Mouse (Mus musculus): ENCODE data around the gene Gm49387. TPM values are rescaled to one million over a fixed set of nuclear protein-coding genes. Genes with fewer than 3 reads are reported as not detected.

Gene Gm49387
- polyA plus RNA-seq, 1 experiment: not detected

GRCm38 (mm10) chr14:31664903-31665565, 24.4 kb upstream of the Gm49387 start:
- no peaks in the 10 kb centered on the region for H3K27me3 ChIP-seq (ENCODE audit: control insufficient read depth, insufficient read depth, insufficient read length)
- H3K4me3 ChIP-seq: no peak overlapping the region
- peak overlapping the region; percentile 86 for H3K4me2 ChIP-seq (ENCODE audit: low read depth)
- no peaks in the 10 kb centered on the region for H3K79me2 ChIP-seq (ENCODE audit: control insufficient read depth, insufficient read depth)
- TF ChIP-seq MYOD1 (IDR thresholded peaks at IDR 0.05; ENCODE audit: control insufficient read depth in 1 of 3, insufficient read length in 2 of 3, low read depth in 2 of 3): peak in 2 of 3 experiments; percentile 37 to 52
- no peak for TF ChIP-seq MYOG (IDR thresholded peaks at IDR 0.05; ENCODE audit: control insufficient read depth in 1 of 3, insufficient read depth in 1 of 3, insufficient read length in 2 of 3, low read depth in 2 of 3)
- no peak overlapping the region for H3ac ChIP-seq (ENCODE audit: control insufficient read depth, insufficient read length)
- no peaks in the 10 kb centered on the region for H3K36me3 ChIP-seq (ENCODE audit: control insufficient read depth, insufficient read depth)

GRCm38 (mm10) chr14:31664100-31664902, 23.6 kb upstream of the Gm49387 start:
- Histone ChIP-seq H3K79me2 (ENCODE audit: control insufficient read depth, insufficient read depth) (no peaks in the 10 kb centered on the region), H3K4me2 (ENCODE audit: low read depth) (peak overlapping the region; percentile 86), H3ac (ENCODE audit: control insufficient read depth, insufficient read length) (no peak overlapping the region), H3K27me3 (ENCODE audit: control insufficient read depth, insufficient read depth, insufficient read length) (no peaks in the 10 kb centered on the region), H3K36me3 (ENCODE audit: control insufficient read depth, insufficient read depth) (no peaks in the 10 kb centered on the region), H3K4me3 (no peak overlapping the region)
- no peak for TF ChIP-seq MAX (IDR thresholded peaks at IDR 0.05; ENCODE audit: low read depth)
- no peak for TF ChIP-seq TCF3 (IDR thresholded peaks at IDR 0.05; ENCODE audit: insufficient read length, low read depth)
- no peak for TF ChIP-seq MYOD1 (IDR thresholded peaks at IDR 0.05; ENCODE audit: control insufficient read depth in 1 of 3, insufficient read length in 2 of 3, low read depth in 2 of 3)
- TF ChIP-seq POLR2AphosphoS2 (IDR thresholded peaks at IDR 0.05; ENCODE audit: insufficient read length, low read depth): no peak
- no peak for TF ChIP-seq TCF12 (IDR thresholded peaks at IDR 0.05; ENCODE audit: insufficient read depth, poor library complexity, severe bottlenecking)
- TF ChIP-seq E2F4 (IDR thresholded peaks at IDR 0.05; ENCODE audit: insufficient read depth): no peak
- no peak for TF ChIP-seq USF1 (IDR thresholded peaks at IDR 0.05; ENCODE audit: low read depth)
- TF ChIP-seq SRF (IDR thresholded peaks at IDR 0.05; ENCODE audit: control insufficient read depth, insufficient read length, low read depth): no peak
- no peak for TF ChIP-seq POLR2A (IDR thresholded peaks at IDR 0.05; ENCODE audit: insufficient read length, low read depth)
- TF ChIP-seq MYOG (IDR thresholded peaks at IDR 0.05; ENCODE audit: control insufficient read depth in 1 of 3, insufficient read depth in 1 of 3, insufficient read length in 2 of 3, low read depth in 2 of 3): no peak
- TF ChIP-seq REST (IDR thresholded peaks at IDR 0.05; ENCODE audit: insufficient read depth, insufficient read length): no peak
- no peak for TF ChIP-seq CEBPB (IDR thresholded peaks at IDR 0.05; ENCODE audit: insufficient read depth, poor library complexity, severe bottlenecking)

- H3K4me2 ChIP-seq (ENCODE audit: low read depth): peak overlapping the region; percentile 86
- H3K36me3 ChIP-seq (ENCODE audit: control insufficient read depth, insufficient read depth): no peaks in the 10 kb centered on the region
- H3K27me3 ChIP-seq (ENCODE audit: control insufficient read depth, insufficient read depth, insufficient read length): no peaks in the 10 kb centered on the region
- no peaks in the 10 kb centered on the region for H3K79me2 ChIP-seq (ENCODE audit: control insufficient read depth, insufficient read depth)
- TF ChIP-seq MYOG (IDR thresholded peaks at IDR 0.05; ENCODE audit: control insufficient read depth in 1 of 3, insufficient read depth in 1 of 3, insufficient read length in 2 of 3, low read depth in 2 of 3): no peak
- no peak for TF ChIP-seq TCF12 (IDR thresholded peaks at IDR 0.05; ENCODE audit: insufficient read depth, poor library complexity, severe bottlenecking)
- TF ChIP-seq POLR2A (IDR thresholded peaks at IDR 0.05; ENCODE audit: insufficient read length, low read depth): no peak
- no peak for TF ChIP-seq E2F4 (IDR thresholded peaks at IDR 0.05; ENCODE audit: insufficient read depth)
- no peak for TF ChIP-seq TCF3 (IDR thresholded peaks at IDR 0.05; ENCODE audit: insufficient read length, low read depth)
- no peak for TF ChIP-seq MAX (IDR thresholded peaks at IDR 0.05; ENCODE audit: low read depth)
- no peak for TF ChIP-seq POLR2AphosphoS2 (IDR thresholded peaks at IDR 0.05; ENCODE audit: insufficient read length, low read depth)
- no peak for TF ChIP-seq USF1 (IDR thresholded peaks at IDR 0.05; ENCODE audit: low read depth)
- no peak for TF ChIP-seq REST (IDR thresholded peaks at IDR 0.05; ENCODE audit: insufficient read depth, insufficient read length)
- TF ChIP-seq CEBPB (IDR thresholded peaks at IDR 0.05; ENCODE audit: insufficient read depth, poor library complexity, severe bottlenecking): no peak
- TF ChIP-seq MYOD1 (IDR thresholded peaks at IDR 0.05; ENCODE audit: control insufficient read depth in 1 of 3, insufficient read length in 2 of 3, low read depth in 2 of 3): no peak
- no peak for TF ChIP-seq SRF (IDR thresholded peaks at IDR 0.05; ENCODE audit: control insufficient read depth, insufficient read length, low read depth)
- H3K4me3 ChIP-seq: no peak overlapping the region
- H3ac ChIP-seq (ENCODE audit: control insufficient read depth, insufficient read length): no peak overlapping the region
These were observed 22.9 kb upstream of the Gm49387 start for GRCm38 (mm10) chr14:31663376-31664099.

GRCm38 (mm10) chr14:31662555-31663211, 22.0 kb upstream of the Gm49387 start:
- Histone ChIP-seq H3K4me2 (ENCODE audit: low read depth) (peak overlapping the region; percentile 86), H3K79me2 (ENCODE audit: control insufficient read depth, insufficient read depth) (no peaks in the 10 kb centered on the region), H3ac (ENCODE audit: control insufficient read depth, insufficient read length) (no peak overlapping the region), H3K27me3 (ENCODE audit: control insufficient read depth, insufficient read depth, insufficient read length) (no peaks in the 10 kb centered on the region), H3K36me3 (ENCODE audit: control insufficient read depth, insufficient read depth) (no peaks in the 10 kb centered on the region), H3K4me3 (peak overlapping the region; percentile 34)
- TF ChIP-seq SRF (IDR thresholded peaks at IDR 0.05; ENCODE audit: control insufficient read depth, insufficient read length, low read depth) (no peak), USF1 (IDR thresholded peaks at IDR 0.05; ENCODE audit: low read depth) (peak; percentile 88), MYOG (IDR thresholded peaks at IDR 0.05; ENCODE audit: control insufficient read depth in 1 of 3, insufficient read depth in 1 of 3, insufficient read length in 2 of 3, low read depth in 2 of 3) (no peak), MYOD1 (IDR thresholded peaks at IDR 0.05; ENCODE audit: control insufficient read depth in 1 of 3, insufficient read length in 2 of 3, low read depth in 2 of 3) (peak in 1 of 3 experiments; percentile 20), POLR2A (IDR thresholded peaks at IDR 0.05; ENCODE audit: insufficient read length, low read depth) (peak; percentile 63), TCF3 (IDR thresholded peaks at IDR 0.05; ENCODE audit: insufficient read length, low read depth) (no peak), REST (IDR thresholded peaks at IDR 0.05; ENCODE audit: insufficient read depth, insufficient read length) (no peak), CEBPB (IDR thresholded peaks at IDR 0.05; ENCODE audit: insufficient read depth, poor library complexity, severe bottlenecking) (no peak), POLR2AphosphoS2 (IDR thresholded peaks at IDR 0.05; ENCODE audit: insufficient read length, low read depth) (peak; percentile 64), MAX (IDR thresholded peaks at IDR 0.05; ENCODE audit: low read depth) (peak; percentile 41), E2F4 (IDR thresholded peaks at IDR 0.05; ENCODE audit: insufficient read depth) (no peak), TCF12 (IDR thresholded peaks at IDR 0.05; ENCODE audit: insufficient read depth, poor library complexity, severe bottlenecking) (peak; percentile 3)

All from myocyte (in vitro differentiated cells).